Mouse (Mus musculus): ENCODE measurements at regions not wholly inside any gene's neighbourhood (a gene's known extent, or its start where the extent isn't known, plus 50 kb on each side); places are given as distances from the start of the nearest gene placed in this dataset.

- H3K9ac ChIP-seq (ENCODE audit: control insufficient read depth, low read depth, low read length, poor library complexity, severe bottlenecking): no peak overlapping the region
- no peak overlapping the region for H3K27ac ChIP-seq (ENCODE audit: control insufficient read depth, low read depth, low read length)
- no peaks in the 10 kb centered on the region for H3K36me3 ChIP-seq (ENCODE audit: control insufficient read depth in 1 of 2, insufficient read depth in 2 of 2, low read length in 2 of 2)
- no peaks in the 10 kb centered on the region for H3K27me3 ChIP-seq (ENCODE audit: control insufficient read depth in 1 of 2, insufficient read depth in 2 of 2, low read length in 2 of 2)
- H3K4me3 ChIP-seq (ENCODE audit: control insufficient read depth in 1 of 2, insufficient read depth in 1 of 2, low read depth in 2 of 2, low read length in 2 of 2): no peak overlapping the region
- no peak for TF ChIP-seq KAT2A (conservative IDR thresholded peaks at IDR 0.05; ENCODE audit: low read depth, low read length)
- no peak for TF ChIP-seq GATA1 (IDR thresholded peaks at IDR 0.05; ENCODE audit: low read depth, low read length)
- no peak for TF ChIP-seq TBP (IDR thresholded peaks at IDR 0.05; ENCODE audit: low read depth, low read length)
- no peak for TF ChIP-seq POLR2AphosphoS2 (IDR thresholded peaks at IDR 0.05; ENCODE audit: low read length)
- no peak for TF ChIP-seq RAD21 (IDR thresholded peaks at IDR 0.05; ENCODE audit: low read depth, low read length)
- TF ChIP-seq HCFC1 (IDR thresholded peaks at IDR 0.05; ENCODE audit: low read depth, low read length): no peak
- TF ChIP-seq ZC3H11A (IDR thresholded peaks at IDR 0.05; ENCODE audit: low read depth, low read length): no peak
- TF ChIP-seq ZKSCAN1 (IDR thresholded peaks at IDR 0.05; ENCODE audit: low read depth, low read length): no peak
- TF ChIP-seq E2F4 (IDR thresholded peaks at IDR 0.05; ENCODE audit: borderline replicate concordance, low read depth, low read length): no peak
- TF ChIP-seq TAL1 (IDR thresholded peaks at IDR 0.05; ENCODE audit: low read length): no peak
- no peak for TF ChIP-seq ZMIZ1 (IDR thresholded peaks at IDR 0.05; ENCODE audit: low read depth, low read length)
- no peak for TF ChIP-seq UBTF (IDR thresholded peaks at IDR 0.05; ENCODE audit: borderline replicate concordance, insufficient read depth, low read depth, low read length)
- TF ChIP-seq GABPA (IDR thresholded peaks at IDR 0.05; ENCODE audit: low read depth, low read length): no peak
- TF ChIP-seq CTCF (IDR thresholded peaks at IDR 0.05 in 2 of 3, conservative IDR thresholded peaks at IDR 0.05 in 1 of 3; ENCODE audit: control insufficient read depth in 1 of 3, insufficient read depth in 1 of 3, low read depth in 2 of 3, low read length in 3 of 3, poor library complexity in 1 of 3, severe bottlenecking in 1 of 3): no peak
- no peak for TF ChIP-seq RCOR1 (IDR thresholded peaks at IDR 0.05; ENCODE audit: low read depth, low read length)
- no peaks in the 10 kb centered on the region for H3K79me2 ChIP-seq (ENCODE audit: control insufficient read depth, insufficient read depth, low read length, poor library complexity)
- no peaks in the 10 kb centered on the region for H3K9me3 ChIP-seq (replicated peaks; ENCODE audit: insufficient read depth, low read length)
- no peak for DNase-seq (ENCODE audit: low read depth, low spot score)
- H3K4me1 ChIP-seq (ENCODE audit: control insufficient read depth in 1 of 2, insufficient read depth in 2 of 2, low read length in 2 of 2): no peaks in the 10 kb centered on the region
These were observed 304.5 kb upstream of the Ddhd1 start for GRCm38 (mm10) chr14:45962474-45962873.

GRCm38 (mm10) chr14:45964043-45964442, 306.1 kb upstream of the Ddhd1 start:
- H3K27me3 ChIP-seq (ENCODE audit: control insufficient read depth in 1 of 2, insufficient read depth in 2 of 2, low read length in 2 of 2): no peaks in the 10 kb centered on the region
- no peaks in the 10 kb centered on the region for H3K4me1 ChIP-seq (ENCODE audit: control insufficient read depth in 1 of 2, insufficient read depth in 2 of 2, low read length in 2 of 2)
- H3K36me3 ChIP-seq (ENCODE audit: control insufficient read depth in 1 of 2, insufficient read depth in 2 of 2, low read length in 2 of 2): no peaks in the 10 kb centered on the region
- no peak overlapping the region for H3K4me3 ChIP-seq (ENCODE audit: control insufficient read depth in 1 of 2, insufficient read depth in 1 of 2, low read depth in 2 of 2, low read length in 2 of 2)
- no peak for DNase-seq (ENCODE audit: low read depth, low spot score)
- no peak overlapping the region for H3K27ac ChIP-seq (ENCODE audit: control insufficient read depth, low read depth, low read length)
- H3K9ac ChIP-seq (ENCODE audit: control insufficient read depth, low read depth, low read length, poor library complexity, severe bottlenecking): no peak overlapping the region
- no peaks in the 10 kb centered on the region for H3K79me2 ChIP-seq (ENCODE audit: control insufficient read depth, insufficient read depth, low read length, poor library complexity)
- TF ChIP-seq USF1 (IDR thresholded peaks at IDR 0.05; ENCODE audit: low read depth, low read length) (no peak), RCOR1 (IDR thresholded peaks at IDR 0.05; ENCODE audit: low read depth, low read length) (no peak), POLR2AphosphoS5 (IDR thresholded peaks at IDR 0.05; ENCODE audit: borderline replicate concordance, low read depth, low read length) (no peak), RAD21 (IDR thresholded peaks at IDR 0.05; ENCODE audit: low read depth, low read length) (no peak), ETS1 (IDR thresholded peaks at IDR 0.05; ENCODE audit: low read depth, low read length) (no peak), UBTF (IDR thresholded peaks at IDR 0.05; ENCODE audit: borderline replicate concordance, insufficient read depth, low read depth, low read length) (no peak), ZNF384 (IDR thresholded peaks at IDR 0.05; ENCODE audit: low read depth, low read length) (no peak), SMC3 (IDR thresholded peaks at IDR 0.05; ENCODE audit: low read depth, low read length) (no peak), TCF12 (IDR thresholded peaks at IDR 0.05; ENCODE audit: low read depth, low read length) (no peak), MXI1 (IDR thresholded peaks at IDR 0.05; ENCODE audit: low read depth, low read length) (no peak), POLR2A (IDR thresholded peaks at IDR 0.05; ENCODE audit: control insufficient read depth in 1 of 2, insufficient read depth in 1 of 2, low read depth in 1 of 2, low read length in 2 of 2, poor library complexity in 1 of 2) (no peak), BHLHE40 (IDR thresholded peaks at IDR 0.05; ENCODE audit: borderline replicate concordance, low read depth, low read length) (no peak)
- no peaks in the 10 kb centered on the region for H3K9me3 ChIP-seq (replicated peaks; ENCODE audit: insufficient read depth, low read length)

Data from MEL (cell line).